Mouse (Mus musculus): ENCODE measurements around the gene Ftsj1. TPM values are rescaled to one million over a fixed set of nuclear protein-coding genes. Genes with fewer than 3 reads are reported as not detected.

Gene Ftsj1
- total RNA-seq, 1 experiment from 2014 or later = 20.7 TPM

DNA sequence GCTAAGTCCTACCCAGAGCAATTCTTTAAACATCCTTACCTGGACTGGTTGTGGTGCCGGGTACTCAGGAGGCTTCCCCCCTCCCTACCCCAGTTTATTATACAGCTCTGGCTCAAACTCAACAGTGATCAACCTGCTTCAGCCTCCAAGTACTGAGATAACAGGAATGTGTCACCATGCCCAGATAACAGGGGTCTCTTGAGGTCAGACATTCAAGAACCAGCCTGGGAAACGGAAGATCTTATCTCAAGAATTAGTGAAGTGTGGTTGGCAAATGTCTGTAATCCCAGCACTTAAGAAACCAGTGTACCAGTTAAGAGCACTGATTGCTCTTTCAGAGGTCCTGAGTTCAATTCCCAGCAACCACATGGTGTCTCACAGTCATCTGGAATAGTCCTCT lies 34.1 kb downstream of the Ftsj1 start:
- DNase-seq = no peak

DNA sequence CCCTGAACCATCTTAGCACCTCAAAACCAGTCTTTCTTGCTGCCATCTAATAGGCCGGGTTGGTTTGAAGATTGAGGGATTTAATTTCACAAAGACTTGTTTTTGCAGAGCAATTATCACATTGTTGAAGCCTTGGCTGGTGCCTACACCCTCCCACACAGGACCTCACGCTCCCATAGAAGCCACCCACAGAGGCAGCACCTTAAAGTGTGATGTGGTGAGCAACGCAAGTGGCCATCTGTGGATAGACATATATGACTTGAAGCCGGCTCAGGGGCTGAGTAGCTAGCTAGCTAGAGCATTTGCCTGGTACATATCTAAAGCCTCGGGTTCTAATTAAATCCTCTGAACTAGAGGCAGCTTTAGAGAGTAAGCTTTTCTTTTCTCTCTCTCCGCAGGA lies 34.8 kb downstream of the Ftsj1 start:
- no peak for DNase-seq

DNA sequence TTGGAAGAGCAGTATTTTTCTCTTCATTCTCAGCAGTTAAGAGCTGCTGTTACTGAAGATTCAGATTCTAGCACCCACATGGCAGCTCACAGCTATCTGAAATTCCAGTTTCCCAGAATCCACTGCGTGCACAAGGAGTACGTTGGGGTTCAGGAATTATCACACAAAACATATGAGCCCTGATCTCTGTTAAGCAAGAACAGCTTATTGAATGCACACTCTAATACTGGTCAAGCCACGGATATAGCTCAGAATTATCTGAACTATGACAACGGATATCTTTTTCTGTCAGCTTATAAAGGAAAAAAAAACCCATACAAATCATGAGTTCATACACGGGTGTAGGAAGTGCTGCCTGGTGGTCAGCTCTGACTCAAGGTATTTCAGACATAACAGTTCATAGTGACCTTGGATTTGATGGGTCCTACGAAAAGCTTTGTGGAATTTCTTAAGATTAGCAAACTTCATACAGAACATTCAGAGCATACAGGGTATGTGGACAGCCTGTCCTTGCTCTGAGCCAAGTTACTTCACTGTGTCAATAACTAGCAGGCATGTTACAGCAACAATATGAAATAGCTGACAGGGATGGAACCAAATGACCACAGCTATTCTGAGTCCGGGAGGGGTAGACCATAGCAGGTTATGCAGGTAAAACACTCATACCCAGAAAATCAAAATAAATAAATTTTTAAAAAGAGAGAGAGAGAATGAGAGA lies 40.6 kb downstream of the Ftsj1 start:
- no peak for DNase-seq

DNA sequence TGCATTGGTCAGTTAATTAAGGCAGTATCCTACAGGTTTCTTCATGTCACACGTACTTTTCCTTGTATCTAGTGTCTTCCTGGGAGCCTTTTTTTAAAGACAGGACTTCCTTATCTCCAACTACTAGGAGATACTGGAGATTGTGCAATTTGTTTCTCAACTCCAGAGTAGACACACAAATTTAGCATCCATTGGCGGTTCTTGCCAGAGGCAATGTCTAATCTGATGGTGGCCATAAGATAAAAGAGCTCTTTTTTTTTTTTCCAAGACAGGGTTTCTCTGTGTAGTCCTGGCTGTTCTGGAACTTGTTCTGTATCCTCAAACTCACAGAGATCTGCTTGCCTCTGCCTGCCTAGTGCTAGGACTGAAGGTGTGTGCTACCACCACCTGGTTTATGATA lies 42.5 kb downstream of the Ftsj1 start:
- DNase-seq = no peak

DNA sequence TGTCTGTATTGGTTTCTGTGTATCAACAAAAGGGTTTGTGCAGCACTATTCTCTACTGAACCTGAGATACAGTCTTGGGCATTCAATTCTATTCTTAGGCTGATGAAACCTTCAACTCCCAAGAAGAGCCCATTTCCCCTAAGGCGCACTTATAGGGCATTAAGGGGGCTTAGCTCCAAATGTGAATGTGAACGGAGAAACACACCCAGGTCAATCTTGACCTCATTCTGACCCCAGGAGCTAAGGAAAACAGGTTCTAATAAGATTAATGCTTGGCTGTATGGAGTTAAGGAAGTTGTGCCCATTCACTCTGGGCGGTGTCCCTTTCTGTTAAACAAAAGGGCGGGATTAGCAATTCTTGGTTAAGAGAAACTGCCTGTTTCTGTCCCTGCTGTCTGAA lies 45.0 kb downstream of the Ftsj1 start:
- no peak for DNase-seq

DNA sequence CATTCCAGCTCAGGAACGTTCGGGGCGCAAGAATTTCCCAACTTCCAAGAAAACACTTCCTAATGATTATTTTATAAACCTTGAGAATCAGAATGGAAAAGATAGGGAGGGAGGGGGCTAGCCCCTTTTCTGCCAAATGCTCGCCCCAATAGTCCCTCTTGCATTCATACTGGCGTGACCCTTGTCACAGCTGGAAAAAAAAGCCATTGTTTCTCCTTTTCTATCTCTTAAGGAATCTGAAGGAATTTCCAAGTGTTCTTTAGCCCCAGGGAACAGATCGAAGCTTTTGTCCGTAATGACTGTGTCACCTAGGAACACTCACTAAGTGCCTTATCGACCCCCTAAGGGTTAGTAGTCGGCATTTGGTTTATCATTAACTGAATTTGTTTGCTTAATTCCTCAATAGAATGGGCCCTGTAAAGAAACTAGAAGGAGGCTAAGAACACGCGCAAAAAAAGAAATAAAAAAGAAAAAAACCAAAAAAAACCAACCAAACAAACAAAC lies 45.5 kb downstream of the Ftsj1 start:
- no peak for DNase-seq

DNA sequence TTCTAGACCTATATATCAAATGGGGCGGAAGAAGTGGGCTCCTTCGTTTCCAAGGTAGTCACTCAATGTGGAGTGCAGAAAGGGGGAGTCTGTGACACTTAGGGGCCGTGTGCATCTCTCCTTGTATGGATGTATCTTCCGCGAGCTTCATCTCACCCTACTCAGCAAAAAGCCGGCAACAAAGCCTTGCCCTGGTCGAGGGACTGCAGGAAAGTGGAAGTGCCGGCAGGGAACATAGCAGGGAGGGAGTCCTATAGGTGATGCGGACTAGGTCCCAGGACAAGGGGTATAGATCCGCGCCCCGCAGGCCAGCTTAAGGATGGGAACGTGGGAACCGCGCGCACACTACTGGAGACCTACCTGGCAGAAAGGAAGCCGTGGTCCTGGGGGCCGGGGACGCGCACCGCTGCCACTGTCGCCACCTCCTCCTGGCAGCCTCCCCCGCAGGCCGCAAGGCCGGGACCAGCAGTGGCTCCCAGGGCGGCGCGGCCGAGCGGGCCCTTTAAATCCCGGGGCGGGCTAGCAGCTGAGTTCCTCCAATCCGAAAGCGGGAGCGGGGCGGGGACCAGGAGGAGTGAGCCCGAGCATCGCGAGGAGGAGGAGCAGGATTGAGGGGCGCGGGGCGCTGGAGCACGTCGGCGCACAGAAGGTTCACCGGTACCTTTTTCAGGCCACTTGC lies 46.1 kb downstream of the Ftsj1 start, which contains the start of gene Porcn:
Gene Porcn, minus strand, starts transcription at position 511 of the 679 bp plus-strand sequence.
- DNase-seq = peak; percentile 89

DNA sequence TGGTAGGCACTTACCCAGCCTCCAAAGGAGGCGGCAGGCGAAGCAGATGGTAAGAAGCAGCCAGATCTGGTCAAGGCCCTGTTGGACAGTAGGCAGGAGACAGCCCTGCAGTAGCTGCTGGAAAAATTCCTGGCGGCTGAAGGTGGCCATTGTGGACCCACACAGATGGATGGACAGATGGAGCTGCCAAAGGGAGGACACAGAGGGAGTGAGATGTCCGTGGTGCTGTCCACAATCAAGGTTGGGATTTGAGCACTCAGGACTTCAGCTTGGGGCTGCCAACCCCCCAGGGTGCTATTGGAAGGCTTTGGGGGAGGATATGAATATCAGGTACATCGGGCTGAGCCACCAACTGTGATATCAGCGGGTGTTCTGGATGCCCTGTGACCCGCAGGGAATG lies 46.7 kb downstream of the Ftsj1 start:
- no peak for DNase-seq

DNA sequence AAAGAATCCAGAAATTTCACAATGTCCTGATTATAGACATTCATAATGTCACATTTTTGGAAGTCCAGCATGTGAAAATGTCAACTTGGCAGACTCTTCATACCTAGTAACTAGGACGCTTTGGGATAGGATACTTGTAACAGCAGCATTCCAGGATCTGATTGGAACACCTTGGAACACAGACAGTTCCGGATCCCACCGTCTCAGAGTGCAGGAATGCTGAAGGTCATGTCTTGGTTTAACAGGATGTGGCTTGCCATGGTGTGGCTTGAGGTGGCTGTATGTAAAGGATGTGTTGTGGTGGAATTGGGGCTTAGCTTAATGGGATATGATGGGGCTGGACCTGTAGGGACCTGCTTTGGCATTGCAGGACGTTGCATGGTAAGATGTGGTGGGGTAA lies 47.1 kb downstream of the Ftsj1 start:
- no peak for DNase-seq

DNA sequence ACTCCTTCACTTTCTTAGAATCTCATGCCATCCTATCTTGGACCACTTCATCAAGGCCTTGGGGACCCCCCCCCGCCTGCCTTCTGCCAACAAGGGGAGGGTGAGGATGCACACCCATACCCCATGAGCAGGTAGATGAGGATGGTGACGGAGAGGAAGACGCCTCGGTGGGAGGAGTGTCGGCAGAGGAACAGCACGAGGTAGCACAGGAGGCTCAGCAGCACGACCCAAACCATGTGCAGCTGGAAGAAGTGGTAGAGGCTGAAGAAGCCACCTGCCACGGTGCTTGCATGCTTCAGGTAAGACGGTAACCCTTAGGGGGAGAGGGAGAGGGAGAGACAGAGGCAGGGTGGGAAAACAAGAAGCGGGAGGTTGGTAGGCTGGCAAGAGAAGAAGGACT lies 48.1 kb downstream of the Ftsj1 start:
- no peak for DNase-seq

DNA sequence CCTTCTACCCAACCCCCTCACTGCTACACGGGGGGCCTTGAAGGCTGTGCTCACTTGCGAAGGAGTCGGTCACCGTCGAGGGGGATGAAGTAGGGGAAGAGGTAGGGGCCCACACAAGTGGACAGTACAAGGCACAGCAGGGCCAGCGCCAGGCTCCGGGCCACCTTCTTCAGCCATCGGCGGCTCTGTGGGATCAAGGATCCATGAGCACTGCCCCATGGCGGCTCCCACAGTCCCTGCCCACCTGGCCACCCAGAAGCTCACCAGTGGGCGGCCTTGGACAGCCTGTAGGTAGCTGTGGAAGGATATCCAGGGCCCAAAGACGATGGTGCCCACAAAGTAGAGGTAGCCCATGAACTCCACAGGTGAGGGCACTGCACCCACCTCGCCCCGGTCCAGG lies 49.1 kb downstream of the Ftsj1 start:
- no peak for DNase-seq

DNA sequence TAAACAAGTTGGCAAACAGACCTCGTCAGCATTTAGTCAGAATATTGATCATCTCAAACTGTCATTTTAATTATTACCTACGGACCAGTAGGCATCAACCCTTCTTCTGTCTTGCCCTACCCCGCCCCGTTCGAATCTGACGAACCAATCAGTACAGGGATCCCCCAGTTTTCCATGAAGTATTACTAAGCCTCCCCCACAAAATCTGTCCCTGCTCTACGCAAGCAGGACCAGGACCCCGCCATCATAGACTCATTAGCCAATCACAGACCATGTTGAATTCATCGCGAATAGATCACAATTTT lies 58.8 kb downstream of the Ftsj1 start, which contains the start of gene Ebp:
Gene Ebp, minus strand, starts transcription at position 94 of the 305 bp plus-strand sequence.
- no peak for DNase-seq

DNA sequence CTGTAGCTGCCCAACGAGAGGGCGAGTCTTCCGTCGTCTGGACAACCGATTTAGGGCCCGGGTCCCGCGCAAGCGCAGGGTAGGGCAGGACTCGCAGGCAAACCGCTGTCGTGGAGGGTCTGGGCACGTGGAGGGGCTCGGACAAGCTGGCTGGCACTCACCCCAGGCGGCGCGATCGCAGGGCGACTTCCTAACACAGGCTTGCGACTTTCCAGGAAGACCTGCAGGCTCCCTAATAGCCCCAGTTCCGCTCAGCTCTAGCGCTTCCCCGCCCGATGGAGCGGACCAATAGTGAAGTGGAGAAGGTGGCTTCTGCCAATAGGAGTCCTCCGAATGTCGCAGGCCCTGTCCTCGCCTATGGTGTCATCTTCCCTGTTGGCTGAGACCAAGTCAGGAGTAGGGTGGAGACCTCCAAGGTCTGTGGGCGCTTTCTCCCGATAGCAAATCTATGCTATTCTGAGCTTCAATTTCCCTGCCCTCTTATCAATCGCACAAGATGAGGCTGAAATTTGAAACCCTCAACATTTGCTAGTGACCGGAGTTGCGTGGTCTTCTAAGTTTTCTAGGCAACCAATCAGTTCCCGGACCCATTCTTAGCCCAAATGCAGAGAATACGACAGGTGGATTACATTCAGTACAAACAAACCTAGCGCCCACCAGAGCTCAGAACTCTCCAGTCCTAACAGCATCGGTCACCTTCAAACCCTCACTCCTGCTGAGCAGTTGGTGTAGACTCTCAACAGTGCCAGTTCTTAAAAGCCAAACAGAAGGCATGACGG lies 59.4 kb downstream of the Ftsj1 start:
- peak; percentile 78 for DNase-seq

DNA sequence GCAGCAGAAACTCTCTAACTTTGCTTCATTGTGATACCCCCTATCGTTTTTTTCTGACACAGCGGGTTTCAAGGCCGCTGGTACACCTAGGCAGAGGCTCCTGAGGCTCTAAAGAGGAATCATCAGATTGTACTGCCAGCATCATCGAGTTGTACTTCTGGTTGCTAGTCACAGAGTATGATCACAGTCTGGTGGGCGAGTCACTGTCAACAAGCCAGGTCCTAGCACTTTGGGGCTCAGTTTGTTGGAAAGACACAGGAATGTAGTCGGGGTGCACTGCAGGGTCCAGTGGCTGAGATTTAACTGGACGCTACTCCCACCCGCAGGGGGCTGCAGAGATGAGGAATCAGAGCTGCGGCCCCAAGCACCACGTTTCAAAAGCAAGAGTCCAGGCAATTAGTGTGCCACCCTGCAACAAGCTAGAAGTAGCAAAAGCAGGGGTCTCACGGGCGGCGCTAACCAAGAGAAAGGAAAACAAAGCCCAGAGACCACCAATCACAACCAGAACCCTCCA lies 60.0 kb downstream of the Ftsj1 start:
- DNase-seq = no peak

Other genes starting within 250 kb of the Ftsj1 start
- not detected in 2 replicates for gene Glod5, start 233.9 kb downstream of the Ftsj1 start, total RNA-seq (2021)
- 14.7 and 17.7 TPM in 2 replicates for gene Suv39h1, start 177.6 kb downstream of the Ftsj1 start, total RNA-seq (2021)
- gene Was, start 161.9 kb downstream of the Ftsj1 start, total RNA-seq (2021) = 0.71 and 1.2 TPM in 2 replicates
- gene Wdr13, start 119.5 kb downstream of the Ftsj1 start, total RNA-seq (2021) = 71.8 and 74.9 TPM in 2 replicates
- 78.5 and 115 TPM in 2 replicates for gene Rbm3, start 106.5 kb downstream of the Ftsj1 start, total RNA-seq (2021)
- 9.3 and 9.4 TPM in 2 replicates for gene Tbc1d25, start 76.2 kb downstream of the Ftsj1 start, total RNA-seq (2021)
- gene Ebp, start 58.9 kb downstream of the Ftsj1 start, total RNA-seq (2021) = 98.4 and 113 TPM in 2 replicates
- gene Porcn, start 45.9 kb downstream of the Ftsj1 start, total RNA-seq (2021) = 4.6 and 7.0 TPM in 2 replicates
- gene Slc38a5, start 18.7 kb upstream of the Ftsj1 start, total RNA-seq (2021) = not detected in 2 replicates
- not detected in 2 replicates for gene Ssxb10, start 75.0 kb upstream of the Ftsj1 start, total RNA-seq (2021)
- not detected in 2 replicates for gene Ssxb9, start 114.6 kb upstream of the Ftsj1 start, total RNA-seq (2021)
- not detected in 2 replicates for gene Ssxb1, start 160.9 kb upstream of the Ftsj1 start, total RNA-seq (2021)
- not detected in 2 replicates for gene Ssxb2, start 209.3 kb upstream of the Ftsj1 start, total RNA-seq (2021)

Data from adrenal gland, postnatal 25 days (tissue).